Comparison of ENCODE assay signal across 10 mouse cellular contexts in genomic region chr16:85898391-85898790, GRCm38 (mm10). TPM values are rescaled to one million over a fixed set of nuclear protein-coding genes. Genes with fewer than 3 reads are reported as not detected.
DNase-seq lines count a peak whose midpoint lies in the region; ATAC-seq and TF ChIP-seq lines count a peak whose summit lies in the region.
"Had no signal": no experiment of that assay in that cellular context is flagged by ENCODE, and none has a peak within 500 bp of the region (broad histone marks: within the 10 kb centered on the region; RNA-seq: fewer than 3 reads in every experiment).

No protein-coding gene starts in this region.

- H3K9ac ChIP-seq in hindbrain, embryonic 13.5 days, result no peak overlapping the region
- H3K9ac ChIP-seq in hindbrain, embryonic 11.5 days (ENCODE audit: low read depth, low read length), result no peak overlapping the region
- H3K9ac ChIP-seq: midbrain, embryonic 12.5 days had no signal

- peak overlapping the region; percentile 98 for H3K4me2 ChIP-seq in hindbrain, embryonic 13.5 days
- no peak overlapping the region for H3K4me2 ChIP-seq in hindbrain, embryonic 11.5 days (replicated peaks; ENCODE audit: low read depth, low read length)

- peak overlapping the region; percentile 62 for H3K4me3 ChIP-seq in hindbrain, embryonic 13.5 days
- no peak overlapping the region for H3K4me3 ChIP-seq in hindbrain, embryonic 11.5 days (ENCODE audit: low read depth, low read length)
- no peak overlapping the region for H3K4me3 ChIP-seq in small intestine, adult 2 months (ENCODE audit: low read depth, low read length)

- no peak for DNase-seq in hindbrain, embryonic 11.5 days (ENCODE audit: low spot score)
- DNase-seq in gastrocnemius, postnatal 25 days, result peak; percentile 75
- peak; percentile 44 for DNase-seq in kidney, postnatal 10 days
- DNase-seq in frontal cortex, postnatal 36 days (ENCODE audit: low spot score in 2 of 2), result no peak
- DNase-seq in cerebellum, postnatal 14 days, result no peak
- no peak for DNase-seq in frontal cortex, postnatal 14 days (ENCODE audit: low spot score in 2 of 2)
- DNase-seq: cerebellum, adult 8-10 months had no signal

- H3K4me1 ChIP-seq in hindbrain, embryonic 13.5 days (replicated peaks), result peaks cover 19% of the 10 kb centered on the region
- peaks cover 2% of the 10 kb centered on the region; the same call in 1 of the 2 replicates for H3K4me1 ChIP-seq in hindbrain, embryonic 11.5 days (replicated peaks; ENCODE audit: control insufficient read depth, insufficient read depth, low read length)
- H3K4me1 ChIP-seq in small intestine, adult 2 months (ENCODE audit: control insufficient read depth, insufficient read depth, insufficient read length, low read length), result no peaks in the 10 kb centered on the region

- peaks cover 40% of the 10 kb centered on the region for H3K27me3 ChIP-seq in hindbrain, embryonic 13.5 days
- peaks cover 6% of the 10 kb centered on the region for H3K27me3 ChIP-seq in hindbrain, embryonic 11.5 days (ENCODE audit: control insufficient read depth, insufficient read depth, low read length)
- H3K27me3 ChIP-seq in small intestine, adult 2 months (ENCODE audit: control insufficient read depth, insufficient read depth, low read length), result peaks cover 15% of the 10 kb centered on the region

- TF ChIP-seq CTCF in small intestine, adult 2 months (IDR thresholded peaks at IDR 0.05; ENCODE audit: extremely low read depth, insufficient read length, insufficient replicate concordance, low read depth, low read length), result no peak

- H3K9me3 ChIP-seq in hindbrain, embryonic 13.5 days, result no peaks in the 10 kb centered on the region
- no peaks in the 10 kb centered on the region for H3K9me3 ChIP-seq in hindbrain, embryonic 11.5 days (ENCODE audit: control insufficient read depth, low read length)
- H3K9me3 ChIP-seq: midbrain, embryonic 12.5 days had no signal

- TF ChIP-seq POLR2A in small intestine, adult 2 months (IDR thresholded peaks at IDR 0.05; ENCODE audit: low read depth, low read length), result no peak

- H3K27ac ChIP-seq in hindbrain, embryonic 13.5 days, result no peak overlapping the region
- H3K27ac ChIP-seq in hindbrain, embryonic 11.5 days (ENCODE audit: low read depth, low read length), result no peak overlapping the region
- H3K27ac ChIP-seq in small intestine, adult 2 months (ENCODE audit: insufficient read depth, low read depth, low read length), result peak overlapping the region; percentile 6; the same call in 1 of the 2 replicates
- H3K27ac ChIP-seq: midbrain, embryonic 12.5 days had no signal

- no peak for ATAC-seq in hindbrain, embryonic 13.5 days (ENCODE audit: low FRiP score)
- ATAC-seq in hindbrain, embryonic 11.5 days (ENCODE audit: low FRiP score), result no peak

- WGBS in hindbrain, embryonic 13.5 days, result 70% methylated on average over 4 of the region's 4 CpGs
- 82% methylated on average over 4 of the region's 4 CpGs for WGBS in hindbrain, embryonic 11.5 days
- WGBS in small intestine, adult 2 months, result 59% methylated on average over 4 of the region's 4 CpGs

- no peaks in the 10 kb centered on the region for H3K36me3 ChIP-seq in hindbrain, embryonic 13.5 days
- no peaks in the 10 kb centered on the region for H3K36me3 ChIP-seq in hindbrain, embryonic 11.5 days (ENCODE audit: control insufficient read depth, insufficient read depth, low read length)
- H3K36me3 ChIP-seq in small intestine, adult 2 months (ENCODE audit: control insufficient read depth, insufficient read depth, low read length), result no peaks in the 10 kb centered on the region
- H3K36me3 ChIP-seq: midbrain, embryonic 12.5 days had no signal

RNA-seq across cellular contexts. Expression of gene Adamts5, which starts 3.2 kb away (rescaled TPM):
- 3.5 and 4.1 TPM in 2 replicates for polyA plus RNA-seq in hindbrain, embryonic 13.5 days (2015; fragmentation: Nextera tagmentation; extraction: Ambion mirVana)
- polyA plus RNA-seq in hindbrain, embryonic 11.5 days (2014; fragmentation: Nextera tagmentation; extraction: Ambion mirVana), result 1.1 and 1.3 TPM in 2 replicates
- 1 to 10 TPM; 5.8 to 7.2 TPM for total RNA-seq in gastrocnemius, postnatal 25 days (2021)
- polyA plus RNA-seq in small intestine, adult 2 months (2012; rRNA removed), result 0.20 and 0.34 TPM in 2 replicates

Comparison
In these comparisons a context has a peak if more than half of its experiments do, and no peak if none do; other contexts are left out.
1. DNase-seq: peak in gastrocnemius, postnatal 25 days (single experiment) and kidney, postnatal 10 days (single experiment); none in hindbrain, embryonic 11.5 days (single experiment), frontal cortex, postnatal 36 days (0 of 2), cerebellum, postnatal 14 days (0 of 2) and frontal cortex, postnatal 14 days (0 of 2).